Mouse (Mus musculus) hematopoietic stem cell, adult 5-6 weeks (primary cell): ENCODE data around the gene Cse1l. TPM values are rescaled to one million over a fixed set of nuclear protein-coding genes. Genes with fewer than 3 reads are reported as not detected.
A peak's percentile ranks its signal among the peaks of the same experiment; 100 is the strongest.

Source experiments
- ATAC-seq, 2 experiments: fragments of 125-278 bp in 1 of 2; replicated peaks in 1 of 2; 2 replicates each; pipeline ENCODE4 v1.8.0; 2016 to 2017; ENCODE audit warnings: inconsistent platforms in 2 of 2, mild to moderate bottlenecking in 2 of 2, moderate number of reproducible peaks in 2 of 2, low read depth in 1 of 2, moderate TSS enrichment in 1 of 2; ENCODE audit not compliant: low FRiP score in 2 of 2, poor library complexity in 2 of 2, severe bottlenecking in 2 of 2, insufficient read depth in 1 of 2, low TSS enrichment in 1 of 2
- total RNA-seq: library from RNA; stranded (forward); fragments of 172-1452, 232-1000 nt; gene quantifications from 2 replicates; pipeline ENCODE4 v1.2.3, GENCODE M21; 2017

Cse1l gene
- total RNA-seq, 1 experiment from 2014 or later = 133 TPM

- ATAC-seq = no peak
These were observed 43.1 kb downstream of the Cse1l start for GRCm38 (mm10) chr2:166948936-166949335.

- ATAC-seq = no peak
These were observed 45.2 kb downstream of the Cse1l start for GRCm38 (mm10) chr2:166950853-166951648.

GRCm38 (mm10) chr2:166952151-166952550 lies 46.3 kb downstream of the Cse1l start:
- ATAC-seq = no peak

- ATAC-seq = peak; percentile 58 to 61
These were observed 51.0 kb downstream of the Cse1l start for GRCm38 (mm10) chr2:166956805-166957204.

GRCm38 (mm10) chr2:166960648-166961330 lies 54.9 kb downstream of the Cse1l start:
- ATAC-seq = no peak

GRCm38 (mm10) chr2:166963257-166963656 lies 57.4 kb downstream of the Cse1l start:
- ATAC-seq = no peak

- no peak for ATAC-seq
These were observed 58.9 kb downstream of the Cse1l start for GRCm38 (mm10) chr2:166964773-166965172.

- no peak for ATAC-seq
These were observed 67.3 kb downstream of the Cse1l start for GRCm38 (mm10) chr2:166973153-166973552.

- ATAC-seq = no peak
These were observed 68.5 kb downstream of the Cse1l start for GRCm38 (mm10) chr2:166974177-166974872.

GRCm38 (mm10) chr2:166976356-166976755 lies 70.5 kb downstream of the Cse1l start:
- peak; percentile 43 to 50; a peak in 2 of 4 replicates for ATAC-seq

GRCm38 (mm10) chr2:166977490-166977889 lies 71.7 kb downstream of the Cse1l start:
- no peak for ATAC-seq

- ATAC-seq = peak; percentile 59 to 66; a peak in 3 of 4 replicates
These were observed 74.3 kb downstream of the Cse1l start for GRCm38 (mm10) chr2:166980161-166980560.

GRCm38 (mm10) chr2:166983351-166983894 lies 77.6 kb downstream of the Cse1l start:
- no peak for ATAC-seq

- no peak for ATAC-seq
These were observed 85.0 kb downstream of the Cse1l start for GRCm38 (mm10) chr2:166990861-166991260.

- ATAC-seq = no peak
These were observed 86.1 kb downstream of the Cse1l start for GRCm38 (mm10) chr2:166991945-166992344.

- peak; percentile 10 to 24; a peak in 1 of 4 replicates for ATAC-seq
These were observed 89.4 kb downstream of the Cse1l start for GRCm38 (mm10) chr2:166995021-166995795.
